Mouse (Mus musculus) layer of hippocampus, adult 11-12 months (tissue): ENCODE measurements around the gene Lrig2.

Experiments
- DNase-seq: peaks from one replicate; pipeline ENCODE4 v3.0.0; 2022; ENCODE audit warnings: low spot score

Gene Lrig2

DNA sequence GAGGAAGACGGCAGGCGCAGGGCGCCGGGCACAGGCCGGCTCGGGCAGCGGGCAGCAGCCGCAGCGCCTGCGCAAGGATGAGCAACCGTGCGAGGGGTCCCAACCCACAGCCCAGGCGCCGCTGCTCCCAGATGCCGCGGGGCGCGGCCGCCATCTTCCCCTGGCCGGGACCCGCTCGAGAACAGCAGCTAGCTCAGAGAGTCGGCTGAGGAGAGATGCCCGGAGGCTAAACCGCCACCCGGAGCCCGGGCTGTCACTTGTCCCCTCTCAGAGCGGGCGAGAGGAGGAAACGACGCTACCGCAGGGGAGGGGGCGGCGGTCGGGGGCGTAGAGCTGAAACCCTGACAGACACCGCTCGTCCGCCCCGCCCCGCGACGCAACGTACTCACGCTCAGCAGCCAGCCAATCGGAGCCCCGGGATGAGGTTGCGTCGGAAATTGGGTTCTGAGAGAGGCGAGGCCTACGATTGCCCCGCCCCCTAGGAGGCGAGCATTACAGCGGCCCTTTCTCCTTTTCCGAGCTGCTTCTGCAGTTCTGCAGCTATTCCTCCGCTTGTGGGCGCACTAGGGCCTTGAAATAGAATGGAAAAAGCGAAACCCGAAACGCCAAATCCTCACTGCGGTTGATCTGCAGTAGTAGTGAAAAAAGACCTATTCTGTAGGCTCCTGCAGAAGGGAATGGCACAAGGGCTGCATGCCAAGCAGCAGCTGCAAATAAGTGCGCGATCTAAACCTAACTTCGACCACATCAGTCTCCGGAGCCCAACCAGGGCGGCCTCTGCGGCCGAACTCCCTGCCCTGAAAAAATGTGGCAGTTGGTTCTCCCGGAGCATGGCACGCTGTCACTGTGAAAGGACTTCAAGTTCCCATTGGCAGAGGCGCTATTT lies at the start of gene Lrig2:
Lrig2 (minus strand) TSS at position 381 of the 886 bp plus-strand sequence.
- peak; percentile 100 for DNase-seq

DNA sequence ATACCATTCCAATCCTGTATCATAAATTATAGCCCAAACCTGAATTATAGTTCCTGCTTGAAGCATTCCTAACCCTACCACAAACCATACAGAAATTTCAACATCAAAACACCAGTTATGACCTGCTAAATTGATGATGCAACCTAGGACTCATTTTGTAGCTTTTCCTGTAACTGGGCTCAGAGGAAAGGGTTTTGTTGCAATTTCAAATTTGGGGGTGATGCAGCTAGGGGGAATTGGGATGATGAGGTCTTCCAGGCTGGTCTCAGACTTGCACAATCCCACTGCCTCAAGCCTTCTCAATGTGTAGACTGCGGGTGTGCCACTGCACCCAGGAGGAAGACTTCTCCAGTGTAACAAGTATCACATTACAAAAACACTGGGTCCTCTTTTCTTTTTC lies 44.9 kb upstream of the Lrig2 start:
- no peak for DNase-seq

DNA sequence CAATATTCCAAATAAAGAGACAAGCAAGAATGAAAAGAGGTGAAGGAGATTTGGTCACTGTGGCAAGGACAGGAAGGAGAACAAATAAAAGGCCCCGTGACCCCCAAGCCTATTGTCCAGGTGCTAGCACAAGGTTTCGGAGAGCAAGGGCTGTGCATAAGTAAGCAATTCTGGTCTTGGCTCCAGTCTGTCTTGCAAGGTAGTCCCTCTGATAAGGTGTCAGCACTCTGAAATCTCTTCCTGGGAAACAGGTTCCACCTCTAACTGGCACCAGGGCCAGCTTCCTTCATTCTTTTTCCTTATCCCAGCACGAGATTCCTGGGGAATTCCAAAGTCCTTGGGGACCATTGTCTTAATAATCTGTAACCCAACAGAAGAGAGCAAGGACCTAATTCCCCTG lies 38.9 kb upstream of the Lrig2 start:
- DNase-seq: no peak

DNA sequence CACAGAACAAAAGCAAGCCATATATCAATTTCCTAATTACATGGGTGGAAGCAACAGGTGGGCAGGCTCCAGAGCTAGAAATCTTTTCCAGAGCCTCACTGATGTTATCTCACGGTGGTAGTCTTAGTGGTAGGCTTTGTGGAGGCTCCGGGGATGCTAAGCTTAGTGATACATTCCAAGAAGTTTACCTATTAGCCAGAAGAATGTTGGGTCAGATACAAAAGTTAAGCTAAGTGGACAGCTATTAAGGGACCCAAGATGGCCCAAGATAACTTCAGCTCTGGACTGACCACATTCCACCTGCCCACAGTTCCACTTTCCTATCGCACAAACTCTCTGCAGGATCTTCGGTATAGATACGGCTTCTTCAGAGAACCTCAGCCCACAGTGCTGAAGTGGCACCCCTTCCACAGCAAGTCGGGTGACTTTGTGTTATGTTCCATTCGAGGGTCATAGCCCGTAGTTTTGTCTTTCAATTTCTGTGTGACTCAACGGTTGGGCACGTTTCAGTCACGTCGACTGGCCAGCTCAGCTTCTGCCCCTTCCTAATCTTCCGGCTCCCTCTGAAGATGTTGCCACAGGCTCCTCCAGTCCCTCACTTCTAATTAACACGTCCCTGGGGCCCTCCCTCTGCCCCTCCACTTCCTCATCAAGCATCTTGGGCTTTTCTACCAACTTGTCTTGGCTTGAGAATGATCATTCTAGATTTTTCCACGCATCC lies 36.8 kb upstream of the Lrig2 start:
- no peak for DNase-seq

DNA sequence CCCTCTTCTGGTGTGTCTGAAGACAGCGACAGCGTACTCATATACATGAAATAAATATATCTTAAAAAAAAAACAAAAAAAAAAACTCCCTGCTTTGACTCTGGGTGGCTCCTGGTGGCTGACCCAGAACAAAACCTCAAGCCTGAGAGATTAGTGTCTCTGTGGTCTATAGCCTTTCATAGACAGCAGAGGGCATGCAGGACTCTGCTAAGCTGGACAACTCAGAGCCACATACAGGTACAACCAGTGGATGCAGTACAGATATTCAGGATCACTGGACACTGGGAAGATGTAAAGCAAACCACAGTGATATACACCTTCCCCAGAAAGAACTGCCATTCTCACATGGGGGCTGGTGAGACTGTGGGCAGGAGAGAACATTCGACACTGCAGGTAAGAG lies 32.1 kb upstream of the Lrig2 start:
- no peak for DNase-seq

DNA sequence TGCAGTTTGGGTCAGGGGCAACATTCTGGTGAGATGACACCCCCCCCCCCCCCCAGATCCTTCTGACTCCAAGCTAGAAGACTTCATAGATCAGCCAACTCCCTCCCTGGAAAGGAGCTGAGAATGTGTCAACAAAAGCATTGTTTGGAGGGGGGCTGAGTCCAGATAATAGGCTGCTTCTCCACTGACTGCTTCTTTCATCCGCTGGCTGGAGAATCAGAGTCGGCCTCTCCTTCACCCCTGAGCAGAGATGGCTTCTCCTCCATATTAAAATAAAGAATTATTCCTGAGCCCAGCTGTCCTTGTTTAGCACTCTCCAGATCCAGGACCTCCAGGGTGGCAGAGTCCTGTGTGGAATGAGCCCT lies 30.3 kb upstream of the Lrig2 start:
- no peak for DNase-seq

DNA sequence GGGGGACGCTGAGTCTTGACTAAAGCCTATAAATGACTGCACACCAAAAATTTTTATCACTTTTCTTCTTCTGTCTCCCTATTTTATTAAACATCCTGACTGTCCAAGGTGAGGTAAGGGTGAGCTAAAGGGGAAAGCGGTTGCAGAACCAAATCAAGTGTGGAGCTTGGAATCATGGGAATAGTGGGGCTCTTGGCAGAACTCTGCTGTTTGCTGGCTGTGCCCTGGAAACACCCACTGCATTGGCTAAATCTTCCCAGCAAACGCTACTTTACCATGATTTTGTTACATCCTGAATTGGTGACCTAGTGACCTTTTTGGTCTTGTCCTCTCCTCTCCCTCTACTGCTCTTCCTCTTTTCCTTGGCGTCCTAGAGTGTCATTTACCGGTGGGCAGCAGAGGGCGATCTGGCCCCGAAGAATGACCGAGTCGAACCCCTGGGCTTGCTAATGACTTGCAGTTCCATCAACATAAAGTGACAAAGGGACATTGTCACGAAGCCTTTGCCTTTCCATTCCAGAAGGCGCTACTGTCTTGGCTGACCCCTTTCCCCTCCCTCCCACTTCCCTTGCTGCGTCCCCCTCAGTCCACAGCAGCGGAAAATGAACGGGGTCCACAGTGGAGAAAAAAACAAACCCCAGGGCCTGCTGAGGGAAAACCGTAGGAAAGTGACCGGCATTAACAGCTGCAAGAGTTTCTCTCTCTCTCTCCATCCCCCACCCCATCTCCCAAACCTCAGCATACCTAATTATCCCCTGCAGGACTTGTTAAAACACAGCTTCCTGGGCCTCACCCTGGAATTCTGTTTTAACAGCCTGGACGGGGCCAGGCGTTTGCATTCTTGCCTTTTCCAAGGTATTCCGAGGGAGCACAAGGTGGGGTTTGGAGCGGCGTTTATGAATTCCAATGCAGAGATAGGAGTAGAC lies 29.7 kb upstream of the Lrig2 start:
- peak; percentile 85 for DNase-seq

DNA sequence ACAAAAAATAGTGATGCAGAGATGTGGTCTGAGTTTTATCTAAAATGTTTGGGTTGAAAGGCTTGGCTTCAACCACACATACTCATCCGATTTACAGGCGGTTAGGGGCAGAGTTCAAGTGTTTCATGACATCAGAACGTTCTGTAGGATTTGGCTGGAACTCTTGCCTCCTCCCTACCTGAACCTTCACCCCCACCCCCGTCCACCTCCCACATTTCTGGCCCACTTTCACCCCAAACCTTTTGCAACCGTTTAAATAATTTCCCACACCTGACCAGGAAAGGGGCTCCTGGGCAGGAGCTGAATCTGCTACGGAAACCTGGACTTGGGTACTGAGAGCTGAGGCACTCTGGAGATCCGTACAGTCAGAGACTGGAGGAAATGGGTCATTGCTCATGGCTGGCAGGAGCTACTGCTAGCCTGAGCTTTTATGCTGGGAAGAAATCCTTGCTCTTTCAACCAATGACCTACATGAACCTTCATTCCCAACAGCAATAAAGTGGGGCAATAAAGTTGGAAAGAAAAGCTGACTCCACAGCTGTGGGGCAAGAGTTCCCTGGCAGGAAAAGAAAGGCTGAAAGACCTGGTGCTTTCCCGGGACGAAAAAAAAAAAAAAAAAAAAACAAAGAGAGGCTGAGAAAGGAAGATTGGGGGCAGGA lies 28.9 kb upstream of the Lrig2 start:
- no peak for DNase-seq

DNA sequence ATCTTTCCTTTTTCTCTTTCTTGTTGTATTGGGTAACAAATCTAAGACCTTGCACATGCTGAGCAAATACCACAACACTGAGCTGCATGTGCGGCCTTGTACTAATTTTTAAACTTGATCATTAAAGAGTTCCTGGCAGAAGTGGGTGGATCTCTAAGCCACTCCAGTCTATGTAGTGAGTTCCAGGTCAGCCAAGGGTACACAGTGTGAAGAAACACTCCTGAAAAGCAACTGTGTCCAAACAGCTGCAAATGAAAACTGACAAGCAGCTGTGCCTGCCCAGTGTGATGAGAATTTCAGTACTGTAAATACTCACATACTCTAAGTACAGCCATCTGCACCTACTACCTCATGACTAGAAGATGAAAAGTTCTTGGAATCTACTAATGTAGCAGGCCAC lies 21.5 kb upstream of the Lrig2 start:
- no peak for DNase-seq

DNA sequence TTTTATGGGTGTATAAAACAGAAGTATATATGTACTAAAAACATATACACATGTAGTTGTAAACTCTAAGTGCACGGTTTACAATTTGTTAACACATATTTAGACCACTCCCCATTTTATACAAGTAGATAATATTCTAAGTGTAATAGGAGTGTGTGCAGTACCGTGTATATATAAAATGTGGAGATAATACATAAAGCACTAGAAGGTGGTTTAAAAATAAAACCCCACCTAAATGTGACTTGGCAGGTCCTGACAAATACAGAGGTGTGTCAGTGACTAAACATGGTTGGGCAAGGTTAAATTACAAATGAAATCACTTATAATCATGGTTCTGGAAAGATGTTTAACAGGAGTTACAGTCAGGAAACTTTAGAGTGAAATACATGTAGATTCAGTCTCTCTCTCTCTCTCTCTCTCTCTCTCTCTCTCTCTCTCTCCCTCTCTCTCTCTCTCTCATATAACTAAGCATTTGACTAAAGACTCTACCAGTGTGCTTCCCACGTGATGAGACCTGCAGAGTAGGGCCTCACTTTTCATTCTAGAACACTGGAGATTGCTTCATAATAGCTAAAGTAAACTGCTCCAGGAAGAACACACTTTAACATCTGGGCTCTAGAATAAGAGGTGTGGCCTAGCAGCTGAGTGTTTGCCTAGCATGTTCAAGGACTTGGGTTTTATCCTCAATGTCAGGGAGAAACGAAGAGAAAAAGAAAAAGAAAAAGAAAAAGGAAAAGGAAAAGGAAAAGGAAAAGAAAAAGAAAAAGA lies 14.6 kb upstream of the Lrig2 start:
- no peak for DNase-seq

DNA sequence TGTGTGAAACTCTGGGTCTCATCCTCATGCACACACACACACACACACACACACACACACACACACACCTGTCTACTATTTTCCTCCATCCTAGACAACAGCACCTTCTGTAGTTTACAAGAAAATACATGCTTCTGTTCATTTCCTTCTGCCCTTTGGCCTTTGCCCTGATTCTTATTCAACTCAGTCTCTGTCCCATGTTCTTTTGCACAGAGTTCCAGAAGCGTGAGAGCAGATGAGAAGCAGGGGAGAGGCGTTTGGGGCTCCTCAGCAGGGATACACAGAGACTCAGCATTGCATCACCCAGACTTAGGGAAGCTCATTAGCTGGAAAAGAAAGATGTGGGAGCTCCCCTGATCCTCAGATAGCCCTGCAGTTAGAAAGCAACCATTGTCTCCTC lies 13.8 kb upstream of the Lrig2 start:
- DNase-seq: no peak

DNA sequence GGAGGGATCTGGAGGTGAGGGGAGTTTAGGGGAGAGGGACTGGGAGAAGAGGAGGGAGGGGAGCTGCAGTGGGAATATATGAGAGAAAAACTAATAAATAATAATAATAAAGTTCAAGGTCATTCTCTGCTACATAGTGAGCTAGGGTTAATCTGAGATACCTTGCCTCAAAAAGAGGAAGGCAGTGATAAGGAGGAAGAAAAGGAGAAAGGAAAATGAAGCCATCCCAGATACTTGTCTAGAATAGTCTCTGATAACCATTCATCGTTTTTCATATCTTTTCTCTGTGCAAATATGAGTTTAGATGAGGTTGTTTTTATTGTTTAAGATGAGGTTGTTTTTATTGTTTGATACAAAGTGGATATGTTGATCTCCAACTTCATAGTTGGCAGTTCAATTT lies 13.3 kb upstream of the Lrig2 start:
- no peak for DNase-seq

DNA sequence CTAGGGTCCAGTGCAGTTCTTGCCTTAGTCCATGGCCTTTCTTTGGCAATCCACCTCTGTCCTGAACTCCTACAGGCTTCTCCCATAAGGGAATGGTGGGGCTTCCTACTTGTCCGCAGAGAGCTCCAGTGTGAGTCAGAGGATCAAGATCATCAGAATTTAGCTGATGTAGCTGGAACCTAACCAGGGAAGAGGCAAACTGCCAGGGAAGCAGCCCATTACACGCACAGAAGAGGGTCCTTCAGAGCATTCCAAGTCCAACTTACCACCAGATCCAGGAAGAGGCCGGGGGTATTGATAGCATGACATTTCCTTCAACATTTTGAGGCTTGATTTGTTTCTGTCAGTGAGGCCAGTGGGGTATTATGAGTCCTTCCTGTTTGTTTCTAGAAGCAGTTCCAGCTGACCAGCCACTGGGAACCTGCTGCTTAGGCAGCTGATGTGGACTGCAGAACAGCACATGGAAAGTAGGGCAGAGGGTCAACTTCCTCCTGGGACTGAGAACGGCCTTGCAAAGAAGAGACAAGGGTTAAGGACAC lies 11.7 kb upstream of the Lrig2 start:
- DNase-seq: no peak

DNA sequence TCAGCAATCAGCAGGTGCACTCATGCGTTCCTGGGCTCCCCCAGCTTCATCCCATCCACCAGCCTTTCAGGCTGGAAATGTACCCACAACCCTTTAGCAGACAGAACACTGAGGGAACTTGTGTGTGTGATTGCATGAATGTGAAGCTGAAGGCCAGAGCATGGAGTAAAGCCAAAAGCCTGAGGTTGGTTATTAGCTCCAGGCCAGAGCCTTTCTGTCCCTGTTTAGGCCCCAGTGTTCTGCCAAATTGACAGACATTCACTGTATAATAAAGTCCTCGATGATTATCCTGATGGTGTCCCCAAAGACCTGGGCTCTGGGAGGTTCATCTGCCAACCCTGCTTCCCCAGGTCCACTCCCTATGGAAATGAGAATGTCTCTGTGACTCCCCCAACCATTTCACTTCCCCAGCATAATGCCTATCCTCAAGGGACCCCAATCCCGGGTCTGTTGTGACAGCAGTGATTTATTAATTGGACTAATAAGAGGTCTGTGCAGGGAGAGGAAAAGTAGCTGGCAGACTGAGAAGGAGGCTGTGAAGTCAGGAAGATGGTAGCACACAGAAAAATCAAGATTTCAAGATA lies 9.7 kb upstream of the Lrig2 start:
- DNase-seq: no peak

DNA sequence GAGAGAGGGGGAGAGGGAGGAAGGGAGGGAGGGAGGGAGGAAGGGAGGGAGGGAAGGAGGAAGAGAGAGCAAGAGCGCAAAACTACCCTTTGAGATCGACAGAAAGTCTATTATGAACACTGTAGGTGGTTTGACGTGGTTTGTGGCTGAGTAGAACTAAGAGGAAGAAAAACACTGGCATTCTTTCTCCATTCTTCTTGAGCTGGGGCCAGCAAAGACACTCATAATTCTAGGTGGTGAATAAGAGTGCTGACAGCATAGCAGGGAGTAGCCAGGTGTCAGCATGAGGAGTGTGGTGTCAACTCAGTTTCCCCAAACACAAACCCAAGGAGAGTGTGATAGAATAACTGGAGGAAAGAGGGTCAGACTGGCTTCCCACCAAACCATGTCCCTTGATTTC lies 8.8 kb upstream of the Lrig2 start:
- no peak for DNase-seq

DNA sequence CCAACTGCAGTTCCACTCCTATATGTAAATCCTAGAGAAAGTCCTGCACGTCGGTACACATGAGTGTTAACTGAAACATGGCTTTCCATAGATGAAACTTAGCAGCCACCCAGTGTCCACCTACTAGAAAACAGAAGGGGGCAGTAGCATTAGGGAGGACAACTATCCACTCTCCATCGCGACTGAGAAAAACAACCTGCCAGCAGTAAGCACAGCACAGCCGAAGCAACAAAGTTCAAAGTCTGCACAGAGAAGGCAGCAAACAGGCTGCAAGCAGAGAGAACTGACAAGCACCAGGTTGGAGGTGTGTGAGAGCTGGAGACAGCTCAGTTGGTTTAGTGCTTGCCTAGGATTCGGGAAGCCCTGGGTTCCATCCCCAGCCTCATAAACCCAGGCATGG lies 7.2 kb upstream of the Lrig2 start:
- DNase-seq: no peak

DNA sequence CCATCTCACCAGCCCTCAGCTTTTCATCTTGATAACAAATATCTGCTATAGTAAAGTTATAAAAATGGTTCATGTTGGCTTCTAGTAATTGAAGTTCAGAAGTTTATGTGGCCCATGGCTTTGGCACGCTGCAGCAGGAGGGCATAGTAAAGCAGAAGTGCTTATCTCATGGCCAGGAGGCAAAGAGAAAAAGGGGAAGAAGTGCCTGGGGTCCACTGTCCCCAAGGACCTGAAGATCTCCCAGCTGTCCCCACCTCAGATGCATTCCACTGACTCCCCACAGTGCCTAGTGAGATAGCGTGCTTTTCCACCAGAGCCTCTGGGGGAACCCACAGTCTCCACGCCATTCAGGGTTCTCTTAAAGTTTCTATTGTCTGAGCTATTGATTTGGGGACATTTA lies 6.7 kb upstream of the Lrig2 start:
- no peak for DNase-seq

DNA sequence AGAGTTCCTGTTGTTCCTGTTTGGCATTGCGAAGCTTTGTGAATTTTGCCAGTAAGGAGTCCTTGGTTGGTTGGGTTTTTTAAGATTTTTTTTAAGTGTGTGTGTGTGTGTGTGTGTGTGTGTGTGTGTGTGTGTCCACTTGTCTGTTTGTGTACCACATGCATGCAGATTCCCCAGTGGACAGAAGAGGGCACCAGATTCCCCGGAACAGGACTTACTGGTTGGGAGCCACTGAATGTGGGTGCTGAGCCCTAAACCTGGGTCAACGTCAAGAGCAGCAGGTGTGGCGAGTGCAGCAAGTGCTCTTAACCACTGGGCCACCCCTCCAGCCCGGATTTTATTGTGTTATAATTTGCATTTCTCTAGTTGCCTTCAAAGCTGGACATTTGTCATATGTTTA lies 5.4 kb upstream of the Lrig2 start:
- DNase-seq: no peak

DNA sequence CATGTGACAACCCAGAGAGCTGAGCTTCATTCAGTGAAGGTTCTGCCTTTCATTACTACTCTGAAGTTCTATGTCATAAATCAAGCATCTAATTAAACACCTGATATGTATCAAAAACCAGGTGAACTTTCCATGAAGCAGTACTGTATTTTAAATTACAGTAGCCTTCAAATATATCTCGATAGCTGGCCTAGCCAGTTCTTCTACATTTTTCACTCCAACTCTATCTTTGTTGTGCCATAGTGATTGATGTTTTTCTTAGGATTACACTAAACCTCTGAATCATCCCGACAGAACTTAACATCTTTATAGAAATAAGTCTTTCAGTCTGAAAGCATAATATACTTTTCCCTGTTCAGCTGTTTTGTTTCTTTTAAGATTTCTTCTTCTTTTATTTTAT lies 2.8 kb upstream of the Lrig2 start:
- no peak for DNase-seq

DNA sequence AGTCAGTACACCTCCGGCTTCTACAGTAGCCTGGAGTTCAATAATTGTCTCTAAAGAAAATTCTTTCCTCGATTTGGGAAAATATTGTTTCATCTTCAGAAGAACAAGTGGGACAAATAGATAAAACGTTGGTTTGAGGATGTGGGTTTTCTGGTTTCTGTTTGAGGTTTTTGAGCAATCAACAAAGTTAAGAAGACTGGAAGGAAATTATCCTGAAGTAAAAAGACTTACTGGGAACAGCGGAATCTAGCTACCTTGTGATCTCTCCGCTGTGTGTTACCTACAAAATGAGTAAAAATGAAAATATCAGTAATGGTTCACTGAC lies 668 bp upstream of the Lrig2 start:
- no peak for DNase-seq
